Mouse (Mus musculus): ENCODE measurements around the gene Htra3.

The Htra3 gene

DNA sequence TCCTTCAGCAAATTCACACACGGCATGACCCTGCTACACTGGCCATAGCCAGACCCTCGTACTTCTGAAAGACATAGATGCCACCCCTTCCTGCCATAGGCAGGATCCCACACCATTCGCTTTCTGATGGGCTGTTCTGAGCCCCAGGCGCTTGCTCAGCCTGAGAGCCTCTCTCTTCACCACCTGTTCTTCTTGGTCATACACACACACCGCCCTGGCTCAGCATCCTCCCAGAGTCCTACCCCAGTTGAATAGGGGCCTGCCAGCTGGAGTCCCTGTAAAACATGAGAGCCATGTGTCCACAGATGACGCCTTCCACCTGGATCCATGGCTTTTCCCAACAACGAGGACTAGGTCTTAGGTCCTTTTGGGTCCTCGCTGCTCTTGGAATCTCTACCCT is 66.9 kb downstream of the Htra3 start:
- no peak for DNase-seq (ENCODE audit: low spot score)

DNA sequence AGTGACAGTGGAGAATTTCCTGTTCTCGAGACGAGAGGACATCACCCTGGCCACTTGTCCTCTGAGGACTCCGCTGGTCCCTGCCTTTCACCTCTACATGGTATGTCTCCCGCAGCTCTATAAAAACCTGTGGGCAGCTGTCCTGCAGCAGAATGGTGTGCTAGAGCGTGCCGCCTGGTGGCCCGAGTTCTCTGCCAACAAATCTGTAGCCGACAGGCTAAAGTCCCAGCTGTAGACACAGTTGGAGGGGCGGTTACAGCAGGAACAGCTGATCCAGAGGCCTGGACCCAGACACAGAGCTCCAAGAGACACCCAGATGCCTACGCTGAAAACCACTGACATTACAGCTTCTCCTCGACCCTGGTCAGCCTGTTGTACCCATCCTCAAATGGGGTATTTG is 67.7 kb downstream of the Htra3 start:
- DNase-seq (ENCODE audit: low spot score): no peak

DNA sequence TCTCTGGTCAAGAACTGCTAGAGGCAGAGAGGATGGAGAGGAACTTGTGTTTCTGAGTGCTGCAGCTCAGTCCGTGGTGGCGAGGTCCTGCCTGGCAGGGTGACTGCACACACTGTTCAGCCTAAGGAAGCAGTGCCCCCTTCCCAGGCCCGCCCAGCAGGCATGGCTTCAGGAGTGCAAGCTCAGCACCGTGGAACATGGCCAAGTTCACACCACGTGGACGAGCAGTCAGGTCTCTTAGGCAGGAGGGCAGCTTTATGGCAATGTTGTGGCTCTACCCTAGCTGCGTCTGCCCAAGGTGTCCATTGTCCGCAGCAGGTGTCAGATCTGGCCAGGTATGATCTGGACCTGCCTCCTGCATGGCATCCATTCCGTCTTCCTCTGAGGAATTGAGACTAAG is 68.4 kb downstream of the Htra3 start:
- DNase-seq (ENCODE audit: low spot score): no peak

DNA sequence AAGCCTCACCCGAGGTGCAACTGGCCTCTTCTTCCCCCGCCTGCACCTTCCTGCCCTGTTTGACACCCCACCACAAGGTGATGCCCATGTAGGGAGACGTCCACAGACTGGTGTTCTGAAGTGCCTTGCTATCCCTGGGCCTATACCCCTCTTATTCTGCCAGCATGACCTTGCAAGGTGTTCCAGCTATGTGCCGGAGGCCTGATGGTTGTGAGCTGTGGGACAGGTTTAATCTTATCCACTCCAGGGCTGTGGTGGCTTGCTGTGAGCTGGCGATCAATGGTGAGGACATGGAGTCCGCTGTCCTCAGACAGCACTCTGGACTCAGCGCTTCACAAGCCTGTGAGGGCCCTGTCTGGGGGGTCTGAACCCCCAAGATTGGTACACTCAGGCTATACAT is 69.2 kb downstream of the Htra3 start:
- no peak for DNase-seq (ENCODE audit: low spot score)

DNA sequence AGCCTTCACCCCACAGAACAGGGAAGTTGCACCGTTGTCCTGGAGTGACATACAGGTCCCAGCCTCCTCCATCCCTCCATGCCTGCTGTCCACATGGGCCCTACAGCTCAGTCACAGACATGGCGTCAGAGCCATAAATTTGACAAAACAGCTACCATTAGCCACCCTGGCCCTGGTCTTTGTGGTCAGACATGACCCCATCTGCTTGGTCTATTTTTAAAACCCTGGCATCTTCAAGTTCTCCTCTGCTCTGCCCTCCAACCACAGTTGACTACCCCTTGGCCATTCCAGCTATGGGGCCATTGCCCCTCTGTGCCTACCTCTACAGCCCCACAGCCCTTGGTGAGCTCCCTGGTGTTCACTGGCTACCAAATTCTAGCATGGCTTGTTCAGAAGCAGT is 69.6 kb downstream of the Htra3 start:
- no peak for DNase-seq (ENCODE audit: low spot score)

DNA sequence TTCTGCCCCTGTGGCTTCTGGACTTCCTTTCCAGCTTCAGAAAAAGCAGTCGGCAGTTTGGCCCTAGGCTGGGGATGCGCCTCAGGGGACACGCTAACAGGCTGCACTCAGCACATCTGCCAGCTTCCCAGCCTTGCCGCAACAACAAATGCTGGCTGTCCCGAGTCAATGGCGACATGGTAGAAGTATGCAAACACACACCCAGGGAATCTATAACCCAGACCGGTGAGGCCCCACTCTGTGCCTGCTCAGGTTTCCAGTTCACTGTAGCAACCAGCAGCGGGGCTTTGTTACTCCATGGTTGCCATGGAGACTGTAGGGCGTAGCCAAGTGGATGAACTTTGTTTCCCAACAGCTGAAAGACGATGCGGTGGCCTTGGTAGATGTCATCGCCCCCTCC is 70.2 kb downstream of the Htra3 start:
- DNase-seq (ENCODE audit: low spot score): peak; percentile 34

DNA sequence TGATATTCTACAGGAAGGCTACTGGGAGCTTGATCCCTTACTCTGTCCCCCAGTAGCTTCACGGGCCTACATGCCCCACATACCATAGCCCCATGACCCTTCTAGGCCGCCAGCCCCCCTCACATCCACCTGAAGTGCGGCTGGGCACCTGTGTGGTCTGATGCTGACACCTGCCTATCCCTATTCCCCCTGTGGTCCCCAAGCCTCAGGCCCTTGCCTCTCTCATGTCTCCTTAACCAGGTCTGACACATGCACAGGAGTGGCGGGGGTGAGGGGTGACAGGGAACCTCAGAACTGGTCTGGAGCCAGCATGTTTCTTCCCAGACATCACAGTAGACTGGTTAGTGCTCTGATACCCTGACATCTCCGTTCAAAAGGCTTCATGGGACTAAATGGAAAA is 71.0 kb downstream of the Htra3 start:
- no peak for DNase-seq (ENCODE audit: low spot score)

DNA sequence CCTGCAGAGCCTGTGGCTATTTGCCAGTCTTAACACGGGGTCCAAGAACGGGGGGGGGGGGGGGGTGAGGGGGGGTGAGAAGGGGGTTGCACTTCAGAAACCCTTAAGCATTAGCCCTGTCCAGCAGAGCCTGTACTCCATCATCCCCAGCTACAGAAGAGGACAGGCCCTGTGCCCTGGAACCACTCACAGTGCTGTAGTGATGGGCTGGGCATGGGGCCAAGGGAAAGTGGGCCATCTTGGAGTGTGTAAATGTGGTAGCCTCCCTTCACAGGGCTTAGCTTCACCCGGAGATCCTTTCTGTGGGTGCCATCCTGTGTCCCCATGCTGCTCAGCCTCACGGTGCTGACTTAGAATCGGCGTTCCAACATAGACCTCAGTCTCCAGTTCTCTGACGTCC is 71.8 kb downstream of the Htra3 start:
- DNase-seq (ENCODE audit: low spot score): no peak

DNA sequence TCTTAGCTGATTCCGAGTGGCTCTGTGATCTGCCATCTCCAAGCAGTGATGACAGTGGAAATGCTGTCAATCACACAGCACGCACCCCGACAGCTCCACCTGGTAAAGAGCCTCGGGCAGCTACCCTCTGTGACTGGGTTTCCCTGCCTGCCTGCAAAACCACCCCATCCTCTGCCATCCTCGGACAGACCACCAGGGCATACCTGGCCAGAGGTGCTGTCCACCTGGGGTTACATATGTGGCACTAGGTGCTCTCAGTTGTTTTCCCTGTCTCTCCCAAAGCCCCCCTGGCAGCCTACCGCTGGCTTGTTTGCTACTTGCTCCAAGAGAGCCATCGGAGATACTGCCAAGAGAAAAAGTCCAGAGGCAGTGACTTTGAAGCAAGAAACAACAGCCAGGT is 72.8 kb downstream of the Htra3 start:
- DNase-seq (ENCODE audit: low spot score): no peak

DNA sequence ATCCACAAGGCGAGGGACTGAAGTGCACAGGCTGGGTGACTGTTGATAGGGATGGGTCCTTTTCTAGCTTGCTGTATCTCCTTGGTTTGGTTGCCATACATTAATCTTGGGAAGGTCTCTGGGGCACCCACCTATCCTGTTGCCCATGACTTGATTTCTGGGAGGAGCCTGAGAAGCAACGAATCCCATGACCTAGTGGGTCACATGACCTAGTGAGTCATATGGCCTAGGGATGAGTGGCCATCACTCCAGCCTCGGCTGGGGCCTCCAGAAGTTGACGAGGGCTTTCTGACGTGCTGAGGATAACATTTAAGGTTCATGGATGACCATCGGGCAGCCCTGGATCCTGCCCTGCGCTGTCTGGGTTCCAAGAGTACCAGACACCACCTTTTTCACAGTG is 74.2 kb downstream of the Htra3 start:
- DNase-seq (ENCODE audit: low spot score): no peak
